Mouse (Mus musculus) megakaryocyte, embryonic 14.5 days (primary cell): Measurements from ENCODE around the gene Slc35b2.

Experiments
- FLI1 ChIP-seq: IDR thresholded peaks from 2 replicates; pipeline ENCODE4 v1.6.1; 2012; ENCODE audit warnings: low read length, inconsistent platforms, mixed read lengths
- GATA1 ChIP-seq: IDR thresholded peaks from 3 replicates; pipeline ENCODE4 v1.6.1; 2012; ENCODE audit warnings: mixed read lengths, low read length, inconsistent platforms, borderline replicate concordance

DNA sequence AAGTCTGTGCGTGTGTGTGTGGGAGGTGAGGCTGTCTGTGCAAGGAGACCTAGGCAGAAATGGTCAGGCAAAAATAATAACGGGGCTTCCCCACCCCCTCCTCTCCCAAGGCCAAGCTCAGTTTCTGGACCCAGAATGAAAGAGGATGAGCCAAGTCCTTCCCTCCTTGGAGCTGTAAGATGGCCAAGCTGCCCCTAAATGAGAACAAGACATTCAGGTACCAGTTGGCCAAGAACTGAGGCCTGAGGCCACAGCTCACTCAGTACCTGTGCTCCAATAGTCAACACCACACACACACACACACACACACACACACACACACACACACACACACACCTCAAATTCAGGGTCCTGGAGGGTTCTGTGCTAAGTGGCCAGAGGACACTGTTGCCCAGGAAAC is 21.0 kb upstream of the Slc35b2 start:
- no peak for TF ChIP-seq GATA1
- no peak for TF ChIP-seq FLI1
